Mouse (Mus musculus) ES-CJ7 (cell line): ENCODE results near the gene Olfr1251.
"Not testable (repeated sequence)": the region's sequence is repeated elsewhere in the genome, so short reads cannot be mapped to it uniquely, and the experiment has no call there.

ENCODE experiments used
- DNase-seq: peaks from one replicate; pipeline ENCODE4 v3.0.0; 2011; ENCODE audit warnings: low read depth, low spot score

Gene Olfr1251

DNA sequence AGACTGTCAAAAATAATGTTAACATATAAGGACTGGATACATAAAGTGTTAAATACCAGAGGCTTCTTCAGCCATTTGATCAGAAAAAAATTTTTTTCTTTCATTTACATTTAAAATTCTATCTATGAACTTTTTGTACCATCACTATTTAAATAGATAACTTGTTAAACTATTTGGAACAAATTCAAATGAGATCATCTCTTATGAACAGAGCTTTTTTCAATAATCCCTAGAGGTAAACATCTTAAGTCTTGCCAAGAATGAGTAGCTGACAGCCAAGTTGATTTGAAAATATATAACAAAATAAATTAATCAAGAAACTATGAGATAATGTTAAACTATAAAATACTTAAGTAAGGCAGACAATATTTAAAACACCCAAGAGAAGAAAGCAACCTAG lies at the start of gene Olfr1251:
Gene Olfr1251, minus strand, starts transcription at position 101 of the 400 bp plus-strand sequence.
- DNase-seq, result no peak

- no peak for DNase-seq
Measured at GRCm38 (mm10) chr2:89691980-89692379, 20.2 kb upstream of the Olfr1251 start.

- no peak for DNase-seq
Measured at GRCm38 (mm10) chr2:89661367-89661766, 10.4 kb downstream of the Olfr1251 start, which contains the start of gene Olfr1250. Olfr1250 (minus strand) TSS chr2:89661467.

DNA sequence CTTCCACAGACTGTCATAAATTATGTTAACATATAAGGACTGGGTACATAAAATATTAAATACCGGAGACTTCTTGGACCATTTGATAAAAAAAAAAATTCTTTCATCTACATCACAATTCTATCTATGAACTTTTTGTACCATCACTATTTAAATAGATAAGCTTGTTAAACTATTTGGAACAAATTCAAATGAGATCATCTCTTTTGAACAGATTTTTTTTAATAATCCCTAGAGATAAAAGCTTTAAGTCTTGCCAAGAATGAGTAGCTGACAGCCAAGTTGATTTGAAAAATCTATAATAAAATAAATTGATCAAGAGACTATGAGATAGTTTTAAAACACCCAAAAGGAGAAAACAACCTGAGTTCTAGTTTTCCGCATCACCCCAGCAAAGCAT lies 36.9 kb downstream of the Olfr1251 start, which contains the start of gene Olfr1249:
Gene Olfr1249, minus strand, starts transcription at position 101 of the 400 bp plus-strand sequence.
- DNase-seq, result no peak

DNA sequence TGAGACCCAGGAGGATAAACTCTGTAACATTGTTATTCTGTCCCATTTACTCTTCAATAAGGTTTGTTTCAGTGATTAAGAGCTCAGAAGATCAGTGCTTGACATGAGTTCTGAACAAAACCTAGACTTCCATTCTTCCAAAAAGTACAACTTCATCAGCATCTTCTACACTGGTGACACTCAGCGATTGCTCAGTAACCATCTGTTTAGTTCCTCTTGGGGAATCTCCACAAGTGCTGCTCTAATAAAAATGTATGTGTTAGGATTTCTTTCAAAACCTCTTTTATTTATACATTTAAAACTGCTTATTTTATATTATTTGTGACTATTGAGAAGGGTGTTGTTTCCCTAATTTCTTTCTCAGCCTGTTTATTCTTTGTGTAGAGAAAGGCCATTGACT lies 53.6 kb downstream of the Olfr1251 start, which contains the start of gene Olfr1248:
Gene Olfr1248, minus strand, starts transcription at position 101 of the 400 bp plus-strand sequence.
- DNase-seq, result not testable (repeated sequence)
